Mouse (Mus musculus) gastrocnemius, adult 18-20 months (tissue): ENCODE measurements around the gene Hdac7. TPM values are rescaled to one million over a fixed set of nuclear protein-coding genes. Genes with fewer than 3 reads are reported as not detected.
A peak's percentile ranks its signal among the peaks of the same experiment; 100 is the strongest.

Experiments used
- DNase-seq: peaks from one replicate; pipeline ENCODE4 v3.0.0; 2021; ENCODE audit warnings: low spot score
- total RNA-seq, 2 experiments: library from RNA; stranded (reverse); gene quantifications; 2 replicates each; pipeline ENCODE4 v1.2.3; 2021

Gene Hdac7
- total RNA-seq, 2 experiments from 2014 or later, result 6.2 to 10.3 TPM

- DNase-seq, result no peak
These were observed 11.4 kb downstream of the Hdac7 start for GRCm38 (mm10) chr15:97832764-97833479.

DNA sequence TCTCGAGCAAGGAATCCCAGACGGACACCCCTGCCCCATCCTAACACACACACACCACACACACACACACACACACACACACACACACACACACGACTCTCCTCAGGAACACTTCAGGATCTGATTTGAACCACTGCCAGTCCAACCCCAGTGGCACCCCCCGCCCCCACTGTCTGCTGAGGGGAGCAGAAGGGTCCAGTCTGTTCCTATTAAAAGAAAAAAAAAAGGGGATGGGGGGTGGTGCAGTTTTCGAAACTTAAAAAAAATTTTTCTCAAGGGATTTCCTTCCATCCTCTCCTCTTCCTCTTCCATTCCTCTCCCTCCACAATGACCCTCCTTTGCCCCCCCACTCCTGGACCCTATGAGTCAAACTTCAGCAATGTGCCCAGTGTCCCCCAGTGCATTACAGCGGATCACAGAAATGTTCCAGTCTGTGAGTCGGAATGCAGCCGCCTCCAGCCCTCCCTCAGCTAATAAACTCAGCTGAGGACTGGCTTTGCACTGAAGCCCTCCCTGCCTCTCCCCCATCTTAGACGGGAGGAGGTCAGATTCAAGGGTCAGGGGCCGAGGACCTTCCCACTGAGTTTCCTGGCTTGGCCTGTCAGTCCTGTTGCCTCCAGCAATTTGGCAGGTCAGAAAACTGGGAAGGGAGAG is 12.2 kb downstream of the Hdac7 start:
- peak; percentile 74 for DNase-seq

DNA sequence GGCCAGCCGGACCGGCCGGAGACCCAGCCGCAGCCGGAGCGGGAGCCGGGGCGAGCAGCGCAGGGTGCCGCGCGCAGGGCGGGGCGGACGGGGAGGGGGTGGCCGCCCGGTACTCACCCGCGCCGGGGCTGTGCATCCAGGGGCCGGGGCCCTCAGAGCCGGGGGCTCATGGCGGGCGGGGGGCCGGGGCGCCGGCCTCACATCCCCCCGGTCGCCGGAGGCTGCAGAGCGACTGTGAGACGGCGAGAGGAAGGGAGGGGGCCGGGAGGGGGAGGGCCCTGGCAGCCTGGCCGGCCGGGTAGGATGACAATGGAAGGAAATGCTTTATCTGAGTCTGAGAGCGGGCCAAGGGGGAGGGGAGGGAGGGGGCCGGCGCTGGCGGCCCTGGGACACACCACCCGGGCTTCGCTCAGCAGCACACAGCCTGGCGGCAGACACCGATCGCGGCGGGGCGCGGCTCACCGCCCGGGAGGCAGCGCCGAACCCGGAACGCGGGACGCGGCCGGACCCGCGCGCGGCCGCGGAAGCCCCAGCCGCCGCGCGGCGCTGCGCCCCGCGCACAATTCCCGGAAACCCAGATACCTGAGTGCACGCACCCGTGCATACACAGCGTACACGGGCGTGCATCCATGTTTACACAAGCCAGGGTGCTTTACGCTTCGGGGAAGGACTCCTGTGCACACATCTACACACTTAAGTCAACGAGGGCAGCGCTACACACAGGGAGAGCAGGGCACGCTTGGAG is 12.9 kb downstream of the Hdac7 start:
- no peak for DNase-seq

GRCm38 (mm10) chr15:97830788-97831241 is 13.5 kb downstream of the Hdac7 start:
- DNase-seq, result no peak

DNA sequence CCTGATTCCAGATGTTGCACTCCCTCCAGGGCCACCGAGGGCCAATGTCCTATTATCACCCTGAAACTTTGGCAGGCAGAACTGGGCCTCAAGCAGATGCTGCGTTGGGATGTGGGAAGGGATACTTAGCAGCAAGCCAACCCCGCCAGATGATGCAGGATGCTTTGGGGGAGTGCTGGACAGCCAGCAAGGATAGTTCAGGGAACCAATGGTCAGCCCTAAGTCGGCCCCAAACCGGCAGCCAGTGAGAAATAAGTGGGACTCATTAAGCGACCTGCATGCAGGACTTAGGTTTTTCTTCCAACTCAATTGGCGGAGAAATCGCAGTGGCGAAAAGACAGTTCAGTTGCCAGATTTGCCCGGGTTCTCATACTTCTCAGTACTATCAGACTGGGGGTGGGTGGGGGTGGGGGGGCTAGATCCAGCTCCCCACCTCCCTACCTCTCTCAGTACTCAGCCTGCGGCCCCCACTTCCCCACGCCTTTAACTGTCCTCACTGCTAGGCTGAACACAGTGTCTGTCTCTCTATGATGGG is 14.0 kb downstream of the Hdac7 start:
- DNase-seq, result no peak

DNA sequence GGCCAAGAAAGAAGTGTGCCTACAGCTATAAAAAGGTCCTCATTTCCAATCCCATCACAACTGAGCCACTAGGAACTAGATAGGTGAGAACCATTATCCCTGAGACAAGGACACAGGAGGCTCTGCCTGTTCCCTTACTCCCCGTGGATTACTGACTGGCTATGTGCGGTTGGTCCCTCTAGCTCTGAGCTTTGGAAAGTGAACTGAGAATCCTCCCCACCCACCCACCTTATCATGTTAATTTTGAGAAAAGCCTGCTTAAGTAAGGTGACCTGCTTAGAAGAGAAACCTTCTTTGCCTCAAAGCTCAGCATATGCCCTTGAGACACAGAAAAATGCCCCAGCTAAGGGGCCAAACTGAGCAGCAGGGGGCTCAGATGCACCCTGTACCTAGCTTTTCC is 14.9 kb downstream of the Hdac7 start:
- no peak for DNase-seq

GRCm38 (mm10) chr15:97828901-97829338 is 15.4 kb downstream of the Hdac7 start:
- no peak for DNase-seq

GRCm38 (mm10) chr15:97828221-97828842 is 16.0 kb downstream of the Hdac7 start:
- no peak for DNase-seq

- DNase-seq, result no peak
These were observed 16.9 kb downstream of the Hdac7 start for GRCm38 (mm10) chr15:97827401-97827800.

DNA sequence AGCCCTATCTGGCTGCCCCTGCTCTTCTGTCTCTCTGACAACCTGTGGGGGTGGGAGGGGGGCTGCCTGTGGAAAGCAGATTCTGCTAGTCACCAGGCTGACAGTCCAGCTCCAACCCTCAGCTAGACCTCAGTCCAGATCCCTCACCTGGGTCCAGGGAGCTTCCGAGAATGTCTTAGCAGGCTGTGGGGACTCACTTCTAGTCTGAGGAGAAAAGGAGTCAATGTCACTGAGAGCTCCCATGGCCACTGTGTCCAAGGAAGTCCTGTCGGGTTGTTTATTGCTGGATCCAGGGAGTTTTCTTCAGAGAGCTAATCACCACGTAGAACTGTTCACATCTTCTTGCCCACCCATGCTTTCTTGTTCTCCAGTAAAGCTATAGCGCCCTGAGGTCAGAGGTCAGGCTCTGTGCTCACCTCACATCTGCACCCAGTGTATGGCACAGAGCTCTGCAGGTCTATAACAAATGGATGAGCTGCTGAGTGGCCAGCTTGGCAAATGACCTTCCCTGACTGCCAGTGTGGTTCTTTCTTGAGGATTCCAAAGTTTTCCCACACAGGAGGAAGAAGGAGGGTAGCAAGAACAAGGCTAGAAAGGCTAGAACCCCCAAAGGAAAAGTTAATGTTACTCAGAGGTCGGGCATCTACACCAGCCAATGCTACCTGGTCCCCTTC is 17.6 kb downstream of the Hdac7 start:
- DNase-seq, result no peak

- no peak for DNase-seq
These were observed 18.2 kb downstream of the Hdac7 start for GRCm38 (mm10) chr15:97825941-97826587.

- peak; percentile 87 for DNase-seq
These were observed 19.0 kb downstream of the Hdac7 start for GRCm38 (mm10) chr15:97825071-97825940.

GRCm38 (mm10) chr15:97824042-97824441 is 20.3 kb downstream of the Hdac7 start:
- DNase-seq, result peak; percentile 73

GRCm38 (mm10) chr15:97823479-97823878 is 20.8 kb downstream of the Hdac7 start:
- no peak for DNase-seq

- DNase-seq, result no peak
These were observed 21.6 kb downstream of the Hdac7 start for GRCm38 (mm10) chr15:97822545-97823228.

DNA sequence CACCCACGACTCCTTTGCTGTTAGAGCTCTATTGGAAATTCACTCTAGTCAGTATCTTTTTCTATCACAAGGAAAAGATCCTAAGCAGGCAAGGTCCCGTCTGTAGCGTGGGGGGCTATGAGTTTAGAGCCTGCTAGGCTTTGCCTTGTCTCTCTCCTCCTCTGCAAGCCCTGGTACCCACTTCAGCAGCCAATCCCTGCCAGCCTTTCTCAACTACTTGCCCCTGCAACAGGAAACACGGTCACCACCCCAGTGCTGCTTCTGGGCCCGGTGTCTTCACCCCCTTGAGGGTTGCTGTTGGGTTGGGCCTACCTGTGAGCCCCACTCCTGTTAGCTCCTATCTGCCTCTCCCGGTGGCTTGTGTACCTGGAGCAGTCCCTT is 22.3 kb downstream of the Hdac7 start:
- no peak for DNase-seq

- DNase-seq, result no peak
These were observed 22.9 kb downstream of the Hdac7 start for GRCm38 (mm10) chr15:97821321-97821982.

- no peak for DNase-seq
These were observed 24.4 kb downstream of the Hdac7 start for GRCm38 (mm10) chr15:97819937-97820336.
